ENCODE assay signal across 7 mouse cellular contexts in genomic region chrX:71816931-71817361, GRCm38 (mm10). TPM values are rescaled to one million over a fixed set of nuclear protein-coding genes. Genes with fewer than 3 reads are reported as not detected.
DNase-seq lines count a peak whose midpoint lies in the region; ATAC-seq and TF ChIP-seq lines count a peak whose summit lies in the region.

No protein-coding gene starts in this region.

- H3K9me3 ChIP-seq in neural tube, embryonic 11.5 days (ENCODE audit: control insufficient read depth, low read length), result no peaks in the 10 kb centered on the region
- H3K9me3 ChIP-seq in hindbrain, embryonic 16.5 days (ENCODE audit: control insufficient read depth, low read length), result no peaks in the 10 kb centered on the region
- H3K9me3 ChIP-seq in midbrain, embryonic 13.5 days, result no peaks in the 10 kb centered on the region

- H3K4me1 ChIP-seq in neural tube, embryonic 11.5 days (ENCODE audit: control insufficient read depth, insufficient read depth, low read length), result no peaks in the 10 kb centered on the region
- peaks cover 3% of the 10 kb centered on the region; the same call in 1 of the 2 replicates for H3K4me1 ChIP-seq in cortical plate, adult 2 months (ENCODE audit: control insufficient read depth, insufficient read depth, low read length)
- H3K4me1 ChIP-seq in hindbrain, embryonic 16.5 days (ENCODE audit: control insufficient read depth, insufficient read depth, low read depth, low read length), result peaks cover 7% of the 10 kb centered on the region; the same call in 1 of the 2 replicates
- peaks cover 12% of the 10 kb centered on the region for H3K4me1 ChIP-seq in midbrain, embryonic 13.5 days (replicated peaks)

- peak overlapping the region; percentile 60 for H3K4me3 ChIP-seq in neural tube, embryonic 11.5 days (ENCODE audit: low read depth, low read length)
- peak overlapping the region; percentile 85 for H3K4me3 ChIP-seq in cortical plate, adult 2 months (ENCODE audit: insufficient read depth, low read length)
- peak overlapping the region; percentile 63 for H3K4me3 ChIP-seq in hindbrain, embryonic 16.5 days (ENCODE audit: low read length)
- peak overlapping the region; percentile 67 for H3K4me3 ChIP-seq in midbrain, embryonic 13.5 days (replicated peaks)

- ATAC-seq in neural tube, embryonic 11.5 days (ENCODE audit: insufficient read depth, low FRiP score, low TSS enrichment), result no peak; the same call in 1 of the 2 replicates
- ATAC-seq in hindbrain, embryonic 16.5 days, result peak; percentile 86; the same call in 1 of the 2 replicates
- peak; percentile 85 for ATAC-seq in midbrain, embryonic 13.5 days

- TF ChIP-seq CTCF in cortical plate, adult 2 months (IDR thresholded peaks at IDR 0.05; ENCODE audit: extremely low read depth, insufficient read depth, low read length), result no peak

- 14% methylated on average over 11 of the region's 14 CpGs for WGBS in neural tube, embryonic 11.5 days
- 15% methylated on average over 13 of the region's 14 CpGs for WGBS in hindbrain, embryonic 16.5 days
- WGBS in midbrain, embryonic 13.5 days, result 20% methylated on average over 14 of the region's 14 CpGs

- no peak for DNase-seq in neural tube, embryonic 11.5 days (ENCODE audit: low spot score)
- DNase-seq in neural tube, embryonic 10.5 days (ENCODE audit: extremely low spot score, low spot score), result no peak
- DNase-seq in layer of hippocampus, postnatal 14 days (ENCODE audit: low spot score in 2 of 2), result no peak
- DNase-seq in thymus, postnatal 0 days (ENCODE audit: low spot score), result no peak

- peak overlapping the region; percentile 66 for H3K9ac ChIP-seq in neural tube, embryonic 11.5 days (ENCODE audit: low read length)
- peak overlapping the region; percentile 75 for H3K9ac ChIP-seq in hindbrain, embryonic 16.5 days (ENCODE audit: low read depth, low read length)
- H3K9ac ChIP-seq in midbrain, embryonic 13.5 days (replicated peaks), result peak overlapping the region; percentile 80

- no peak for TF ChIP-seq POLR2A in cortical plate, adult 2 months (IDR thresholded peaks at IDR 0.05; ENCODE audit: extremely low read depth, insufficient read depth, low read length)

- H3K4me2 ChIP-seq in neural tube, embryonic 11.5 days (ENCODE audit: low read depth), result peak overlapping the region; percentile 40
- peak overlapping the region; percentile 54 for H3K4me2 ChIP-seq in hindbrain, embryonic 16.5 days (ENCODE audit: low read length)
- H3K4me2 ChIP-seq in midbrain, embryonic 13.5 days (replicated peaks), result peak overlapping the region; percentile 60

- 0 out of 2 replicates have a peak overlapping the region, but pooled peaks have one; percentile 27 for H3K27ac ChIP-seq in neural tube, embryonic 11.5 days (ENCODE audit: low read depth, low read length)
- peak overlapping the region; percentile 94; the same call in 1 of the 2 replicates for H3K27ac ChIP-seq in cortical plate, adult 2 months (ENCODE audit: insufficient read depth, low read length)
- peak overlapping the region; percentile 63 for H3K27ac ChIP-seq in hindbrain, embryonic 16.5 days (ENCODE audit: low read depth, low read length)
- H3K27ac ChIP-seq in midbrain, embryonic 13.5 days, result peak overlapping the region; percentile 90

- no peaks in the 10 kb centered on the region for H3K27me3 ChIP-seq in neural tube, embryonic 11.5 days (ENCODE audit: control insufficient read depth, insufficient read depth, low read length)
- no peaks in the 10 kb centered on the region for H3K27me3 ChIP-seq in hindbrain, embryonic 16.5 days (replicated peaks; ENCODE audit: control insufficient read depth, insufficient read depth, low read length)
- H3K27me3 ChIP-seq in midbrain, embryonic 13.5 days, result no peaks in the 10 kb centered on the region

- H3K36me3 ChIP-seq in neural tube, embryonic 11.5 days (ENCODE audit: control insufficient read depth, insufficient read depth, low read length), result no peaks in the 10 kb centered on the region
- H3K36me3 ChIP-seq in hindbrain, embryonic 16.5 days (ENCODE audit: control insufficient read depth, insufficient read depth, low read length), result no peaks in the 10 kb centered on the region
- H3K36me3 ChIP-seq in midbrain, embryonic 13.5 days, result no peaks in the 10 kb centered on the region

RNA-seq across cellular contexts. Expression of gene Vma21, which starts 1.2 kb away (rescaled TPM):
- polyA plus RNA-seq in neural tube, embryonic 11.5 days (2014; fragmentation: Nextera tagmentation; extraction: Ambion mirVana), result 32.0 and 36.2 TPM in 2 replicates
- polyA plus RNA-seq in cortical plate, adult 2 months (2012; rRNA removed), result 21.7 and 22.8 TPM in 2 replicates
- polyA plus RNA-seq in hindbrain, embryonic 16.5 days (2015; fragmentation: Nextera tagmentation; extraction: Ambion mirVana), result 52.7 and 52.9 TPM in 2 replicates
- 54.5 and 60.6 TPM in 2 replicates for polyA plus RNA-seq in midbrain, embryonic 13.5 days (2015; fragmentation: Nextera tagmentation; extraction: Ambion mirVana)
- 10 to 100 TPM; 34.7 to 38.0 TPM for total RNA-seq in layer of hippocampus, postnatal 14 days (2021)
- 75.7 and 78.7 TPM in 2 replicates for polyA plus RNA-seq in thymus, postnatal 0 days (2015; fragmentation: Nextera tagmentation; extraction: Ambion mirVana)

Comparison
In these comparisons a context has a peak if more than half of its experiments do, and no peak if none do; other contexts are left out.
1. H3K27ac ChIP-seq: peak in every context shown above with its lines; median percentile 94 in cortical plate, adult 2 months; 90 in midbrain, embryonic 13.5 days; 63 in hindbrain, embryonic 16.5 days; 27 in neural tube, embryonic 11.5 days.